ENCODE assay signal across 8 mouse cellular contexts in genomic region chr16:13780353-13781036, GRCm38 (mm10). TPM values are rescaled to one million over a fixed set of nuclear protein-coding genes. Genes with fewer than 3 reads are reported as not detected.
A peak's percentile ranks its signal among the peaks of the same experiment; 100 is the strongest.
DNase-seq lines count a peak whose midpoint lies in the region; ATAC-seq and TF ChIP-seq lines count a peak whose summit lies in the region.

Gene Rrn3, plus strand, starts transcription at chr16:13780708.

- no peaks in the 10 kb centered on the region for H3K27me3 ChIP-seq in Patski
- H3K27me3 ChIP-seq in hindbrain, embryonic 13.5 days, result no peaks in the 10 kb centered on the region

- peaks cover 27% of the 10 kb centered on the region for H3K4me1 ChIP-seq in hindbrain, embryonic 13.5 days (replicated peaks)

- CTCF ChIA-PET in Patski (lab: Charles Lee), result no interaction called here

- peak within 1 kb of the TSS; percentile 60 for H3K4me2 ChIP-seq in hindbrain, embryonic 13.5 days

- no peak for TF ChIP-seq CTCF in Patski (IDR thresholded peaks at IDR 0.05)

- DNase-seq in Patski (ENCODE audit: low read depth, low spot score), result peak; percentile 43
- DNase-seq in cerebellum, postnatal 14 days, result peak; percentile 90 to 92
- peak; percentile 84 to 85 for DNase-seq in frontal cortex, postnatal 14 days (ENCODE audit: low spot score in 2 of 2)
- DNase-seq in layer of hippocampus, postnatal 25 days (ENCODE audit: extremely low spot score in 1 of 2, low spot score in 1 of 2), result peak; percentile 80 to 86
- peak; percentile 91 for DNase-seq in lung, postnatal 25 days (ENCODE audit: low spot score)
- peak; percentile 87 for DNase-seq in retina, embryonic 14.5 days (ENCODE audit: low spot score)
- DNase-seq in thymus, postnatal 4 days, result peak; percentile 90

- H3K9me3 ChIP-seq in hindbrain, embryonic 13.5 days, result no peaks in the 10 kb centered on the region

- under 1% methylated on average over 57 of the region's 57 CpGs for WGBS in hindbrain, embryonic 13.5 days

- H3K4me3 ChIP-seq in hindbrain, embryonic 13.5 days, result peak within 1 kb of the TSS; percentile 92

- H3K27ac ChIP-seq in hindbrain, embryonic 13.5 days, result peak within 1 kb of the TSS; percentile 89

- in situ Hi-C loops in Patski (cut with MboI; ENCODE audit: low pct_unique_long_range_greater_than_20kb), result no loop called here

- peak within 1 kb of the TSS; percentile 95 for H3K9ac ChIP-seq in hindbrain, embryonic 13.5 days

- POLR2A ChIA-PET in Patski (lab: Charles Lee), result interaction anchor here (1.0 to 1.6 kb wide), 2 partner anchors 16 kb away, joined by 3 read pairs; no protein-coding TSS in a partner anchor

- peak; percentile 96 for ATAC-seq in Patski
- ATAC-seq in hindbrain, embryonic 13.5 days (ENCODE audit: low FRiP score), result peak; percentile 99

- peaks cover 18% of the 10 kb centered on the region for H3K36me3 ChIP-seq in hindbrain, embryonic 13.5 days

RNA-seq across cellular contexts. Expression of gene Rrn3, which starts in this region (rescaled TPM):
- 40.1 TPM for polyA plus RNA-seq in Patski (2021)
- polyA plus RNA-seq in hindbrain, embryonic 13.5 days (2015; fragmentation: Nextera tagmentation; extraction: Ambion mirVana), result 124 and 125 TPM in 2 replicates
- total RNA-seq in layer of hippocampus, postnatal 25 days (2021), result 10 to 100 TPM; 47.0 to 49.1 TPM

Comparison
In these comparisons a context has a peak if more than half of its experiments do, and no peak if none do; other contexts are left out.
1. Peak in every context shown above with its lines: DNase-seq, ATAC-seq, H3K4me3 ChIP-seq and H3K27ac ChIP-seq.